Comparison of ENCODE assay signal across 14 mouse cellular contexts in genomic region chr12:12063910-12064309, GRCm38 (mm10).
DNase-seq lines count a peak whose midpoint lies in the region; ATAC-seq and TF ChIP-seq lines count a peak whose summit lies in the region.
"Had no signal": no experiment of that assay in that cellular context is flagged by ENCODE, and none has a peak within 500 bp of the region (broad histone marks: within the 10 kb centered on the region; RNA-seq: fewer than 3 reads in every experiment).

No protein-coding gene starts in this region.

- no peaks in the 10 kb centered on the region for H3K27me3 ChIP-seq in hindbrain, embryonic 11.5 days (ENCODE audit: control insufficient read depth, insufficient read depth, low read length)
- H3K27me3 ChIP-seq in hindbrain, embryonic 10.5 days (ENCODE audit: insufficient read depth, poor library complexity, severe bottlenecking) = no peaks in the 10 kb centered on the region
- H3K27me3 ChIP-seq in CH12.LX (replicated peaks) = no peaks in the 10 kb centered on the region
- H3K27me3 ChIP-seq: embryonic facial prominence, embryonic 12.5 days; heart, embryonic 13.5 days; intestine, embryonic 15.5 days had no signal

- no peak overlapping the region for H3K4me2 ChIP-seq in hindbrain, embryonic 11.5 days (replicated peaks; ENCODE audit: low read depth, low read length)
- H3K4me2 ChIP-seq in CH12.LX (ENCODE audit: insufficient read depth, low read depth, poor library complexity, severe bottlenecking) = no peak overlapping the region
- H3K4me2 ChIP-seq: embryonic facial prominence, embryonic 12.5 days; heart, embryonic 13.5 days; intestine, embryonic 15.5 days had no signal

- H3K36me3 ChIP-seq in hindbrain, embryonic 11.5 days (ENCODE audit: control insufficient read depth, insufficient read depth, low read length) = no peaks in the 10 kb centered on the region
- no peaks in the 10 kb centered on the region for H3K36me3 ChIP-seq in hindbrain, embryonic 10.5 days
- H3K36me3 ChIP-seq in CH12.LX (replicated peaks in 1 of 2; ENCODE audit: control insufficient read depth in 1 of 2, insufficient read depth in 1 of 2, low read length in 1 of 2) = no peaks in the 10 kb centered on the region
- H3K36me3 ChIP-seq: embryonic facial prominence, embryonic 12.5 days; heart, embryonic 13.5 days; intestine, embryonic 15.5 days had no signal

- dilution Hi-C loops in CH12.LX (cut with MboI; ENCODE audit: extremely low pct_ligation_motif_present, extremely low pct_unique_long_range_greater_than_20kb, low sequenced_read_pairs) = no loop called here

- TF ChIP-seq CTCF in CH12.LX (conservative IDR thresholded peaks at IDR 0.05 in 1 of 2, IDR thresholded peaks at IDR 0.05 in 1 of 2; ENCODE audit: low read depth in 2 of 2, low read length in 2 of 2) = no peak

- no peak overlapping the region for H3K9ac ChIP-seq in hindbrain, embryonic 11.5 days (ENCODE audit: low read depth, low read length)
- no peak overlapping the region for H3K9ac ChIP-seq in CH12.LX (ENCODE audit: insufficient read depth, low read depth)
- H3K9ac ChIP-seq: embryonic facial prominence, embryonic 12.5 days; heart, embryonic 13.5 days; intestine, embryonic 15.5 days; liver, embryonic 14.5 days had no signal

- ATAC-seq in hindbrain, embryonic 11.5 days (ENCODE audit: low FRiP score) = peak; percentile 61; the same call in 1 of the 2 replicates
- ATAC-seq: intestine, embryonic 15.5 days had no signal

- TF ChIP-seq POLR2A in CH12.LX (IDR thresholded peaks at IDR 0.05; ENCODE audit: low read depth, low read length) = no peak

- no peak for TF ChIP-seq EP300 in CH12.LX (IDR thresholded peaks at IDR 0.05; ENCODE audit: low read length)

- no peak overlapping the region for H3K4me3 ChIP-seq in hindbrain, embryonic 11.5 days (ENCODE audit: low read depth, low read length)
- H3K4me3 ChIP-seq in hindbrain, embryonic 10.5 days = no peak overlapping the region
- no peak overlapping the region for H3K4me3 ChIP-seq in CH12.LX (replicated peaks in 1 of 3; ENCODE audit: low read depth in 2 of 3, low read length in 2 of 3, poor library complexity in 1 of 3)
- H3K4me3 ChIP-seq: embryonic facial prominence, embryonic 12.5 days; heart, embryonic 13.5 days; intestine, embryonic 15.5 days had no signal

- H3K27ac ChIP-seq in hindbrain, embryonic 11.5 days (ENCODE audit: low read depth, low read length) = no peak overlapping the region
- no peak overlapping the region for H3K27ac ChIP-seq in hindbrain, embryonic 10.5 days
- no peak overlapping the region for H3K27ac ChIP-seq in CH12.LX (ENCODE audit: insufficient read depth, low read depth)
- H3K27ac ChIP-seq: embryonic facial prominence, embryonic 12.5 days; heart, embryonic 13.5 days; intestine, embryonic 15.5 days; liver, embryonic 14.5 days had no signal

- WGBS in hindbrain, embryonic 11.5 days = 70% methylated on average over 1 of the region's 1 CpGs
- 64% methylated on average over 1 of the region's 1 CpGs for WGBS in hindbrain, embryonic 10.5 days

- TF ChIP-seq RAD21 in CH12.LX (IDR thresholded peaks at IDR 0.05; ENCODE audit: low read depth, low read length) = no peak

- peak; percentile 8 for DNase-seq in hindbrain, embryonic 11.5 days (ENCODE audit: low spot score)
- no peak for DNase-seq in hindbrain, embryonic 10.5 days (ENCODE audit: low spot score)
- peak; percentile 22 for DNase-seq in CH12.LX (ENCODE audit: extremely low read depth)
- DNase-seq in frontal cortex, postnatal 36 days (ENCODE audit: low spot score in 2 of 2) = peak; percentile 28 to 50
- peak; percentile 13 for DNase-seq in mesoderm, embryonic 11.5 days (ENCODE audit: low read depth, low spot score)
- DNase-seq in adrenal gland, adult 2 months = no peak
- DNase-seq in Muller cell, postnatal 12 days (ENCODE audit: inconsistent ontology term) = no peak
- no peak for DNase-seq in heart, postnatal 10 days
- DNase-seq: adrenal gland, postnatal 25 days; cerebellum, adult 8-10 months had no signal

- intact Hi-C loops in heart, postnatal 10 days (cut with DNase I) = no loop called here

- no peaks in the 10 kb centered on the region for H3K79me2 ChIP-seq in CH12.LX (replicated peaks; ENCODE audit: control insufficient read depth, extremely low read depth, insufficient read depth, poor library complexity, severe bottlenecking)

- H3K4me1 ChIP-seq in hindbrain, embryonic 11.5 days (replicated peaks; ENCODE audit: control insufficient read depth, insufficient read depth, low read length) = no peaks in the 10 kb centered on the region
- H3K4me1 ChIP-seq in hindbrain, embryonic 10.5 days (replicated peaks) = no peaks in the 10 kb centered on the region
- H3K4me1 ChIP-seq in CH12.LX (ENCODE audit: control insufficient read depth in 1 of 2, insufficient read depth in 2 of 2) = peaks cover 0 to 8% of the 10 kb centered on the region in 2 experiments; a peak in 2 of 4 replicates
- H3K4me1 ChIP-seq: embryonic facial prominence, embryonic 12.5 days; heart, embryonic 13.5 days; intestine, embryonic 15.5 days had no signal

- in situ Hi-C loops in CH12.LX (cut with MboI; ENCODE audit: low pct_ligation_motif_present, low pct_unique_long_range_greater_than_20kb, low sequenced_read_pairs) = no loop called here

- no peaks in the 10 kb centered on the region for H3K9me3 ChIP-seq in hindbrain, embryonic 11.5 days (ENCODE audit: control insufficient read depth, low read length)
- H3K9me3 ChIP-seq in hindbrain, embryonic 10.5 days = no peaks in the 10 kb centered on the region
- no peaks in the 10 kb centered on the region for H3K9me3 ChIP-seq in CH12.LX (replicated peaks; ENCODE audit: low read length)
- H3K9me3 ChIP-seq: embryonic facial prominence, embryonic 12.5 days; heart, embryonic 13.5 days; intestine, embryonic 15.5 days had no signal

TF ChIP-seq in CH12.LX, 34 proteins besides CTCF, POLR2A, EP300 and RAD21:
- no peak for TF ChIP-seq CHD2 (IDR thresholded peaks at IDR 0.05; ENCODE audit: low read length)
- no peak for TF ChIP-seq NELFE (IDR thresholded peaks at IDR 0.05; ENCODE audit: low read depth, low read length)
- no peak for TF ChIP-seq GABPA (IDR thresholded peaks at IDR 0.05; ENCODE audit: insufficient replicate concordance, low read depth, low read length)
- TF ChIP-seq NRF1 (IDR thresholded peaks at IDR 0.05; ENCODE audit: low read depth, low read length) = no peak
- no peak for TF ChIP-seq POLR2AphosphoS2 (IDR thresholded peaks at IDR 0.05; ENCODE audit: low read depth, low read length)

Comparison
In these comparisons a context has a peak if more than half of its experiments do, and no peak if none do; other contexts are left out.
1. DNase-seq: peak in hindbrain, embryonic 11.5 days (single experiment), CH12.LX (single experiment), frontal cortex, postnatal 36 days (2 of 2) and mesoderm, embryonic 11.5 days (single experiment); none in hindbrain, embryonic 10.5 days (single experiment), adrenal gland, adult 2 months (single experiment), Muller cell, postnatal 12 days (single experiment) and heart, postnatal 10 days (0 of 2).